Mouse (Mus musculus) cerebellum, adult (tissue): ENCODE data around the gene Myocd.

Source experiments
- ATAC-seq: cut with Nextera tagmentation; 2 replicates; pipeline ENCODE4 v1.9.2; 2017; ENCODE audit warnings: mild to moderate bottlenecking, moderate library complexity, mixed read lengths; ENCODE audit not compliant: insufficient number of reproducible peaks, low FRiP score, low TSS enrichment

The Myocd gene

GRCm38 (mm10) chr11:65269851-65270473, at the start of gene Myocd:
Gene Myocd (minus strand): TSS chr11:65269989.
- no peak for ATAC-seq

- ATAC-seq, result no peak
Measured at GRCm38 (mm10) chr11:65303824-65304223, 34.0 kb upstream of the Myocd start.

GRCm38 (mm10) chr11:65294128-65294833, 24.5 kb upstream of the Myocd start:
- ATAC-seq, result no peak

- no peak for ATAC-seq
Measured at GRCm38 (mm10) chr11:65292994-65293393, 23.2 kb upstream of the Myocd start.

GRCm38 (mm10) chr11:65287706-65288105, 17.9 kb upstream of the Myocd start:
- no peak for ATAC-seq

GRCm38 (mm10) chr11:65286211-65286610, 16.4 kb upstream of the Myocd start:
- no peak for ATAC-seq

GRCm38 (mm10) chr11:65275441-65275840, 5.7 kb upstream of the Myocd start:
- ATAC-seq, result no peak

GRCm38 (mm10) chr11:65271000-65271399, 1.2 kb upstream of the Myocd start:
- ATAC-seq, result no peak

GRCm38 (mm10) chr11:65268310-65268709, 1.5 kb downstream of the Myocd start:
- no peak for ATAC-seq

GRCm38 (mm10) chr11:65263466-65263865, 6.3 kb downstream of the Myocd start:
- ATAC-seq, result no peak

GRCm38 (mm10) chr11:65258997-65259396, 10.8 kb downstream of the Myocd start:
- ATAC-seq, result no peak

GRCm38 (mm10) chr11:65256143-65256542, 13.6 kb downstream of the Myocd start:
- no peak for ATAC-seq

- ATAC-seq, result no peak
Measured at GRCm38 (mm10) chr11:65255564-65255963, 14.2 kb downstream of the Myocd start.

- no peak for ATAC-seq
Measured at GRCm38 (mm10) chr11:65250366-65250765, 19.4 kb downstream of the Myocd start.

- no peak for ATAC-seq
Measured at GRCm38 (mm10) chr11:65246301-65247054, 23.3 kb downstream of the Myocd start.

- ATAC-seq, result no peak
Measured at GRCm38 (mm10) chr11:65243593-65243992, 26.2 kb downstream of the Myocd start.

GRCm38 (mm10) chr11:65240521-65240920, 29.3 kb downstream of the Myocd start:
- no peak for ATAC-seq

GRCm38 (mm10) chr11:65237896-65238295, 31.9 kb downstream of the Myocd start:
- ATAC-seq, result no peak

GRCm38 (mm10) chr11:65236907-65237306, 32.9 kb downstream of the Myocd start:
- ATAC-seq, result no peak

GRCm38 (mm10) chr11:65235374-65235773, 34.4 kb downstream of the Myocd start:
- no peak for ATAC-seq

GRCm38 (mm10) chr11:65231771-65232170, 38.0 kb downstream of the Myocd start:
- ATAC-seq, result no peak
